Mouse (Mus musculus): ENCODE measurements around the gene Tas1r2.

Gene Tas1r2

GRCm38 (mm10) chr4:139638356-139638755, 15.0 kb upstream of the Tas1r2 start:
- no peak for DNase-seq (ENCODE audit: low read depth, low spot score)

DNA sequence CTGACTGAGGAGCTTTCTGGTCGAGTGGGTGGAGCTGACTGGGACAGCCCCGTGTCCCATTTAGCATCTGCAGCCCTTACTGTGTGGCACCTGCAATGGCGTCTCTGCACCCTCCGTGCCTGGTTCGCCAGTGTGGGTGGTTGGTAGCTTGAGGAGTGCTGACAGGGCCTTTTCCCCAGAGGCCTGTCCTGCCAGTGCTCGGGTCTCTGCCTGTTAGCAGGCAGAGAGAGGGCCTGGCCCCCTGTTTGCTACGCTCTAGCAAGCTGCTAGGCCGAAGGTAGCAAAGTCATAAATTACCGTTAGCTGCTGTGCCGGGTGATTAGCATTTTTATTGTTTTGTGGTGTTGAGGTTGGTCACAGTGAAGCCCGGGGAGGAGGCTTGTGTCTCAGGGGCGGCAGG, 13.5 kb upstream of the Tas1r2 start:
- DNase-seq (ENCODE audit: low read depth, low spot score), result no peak

DNA sequence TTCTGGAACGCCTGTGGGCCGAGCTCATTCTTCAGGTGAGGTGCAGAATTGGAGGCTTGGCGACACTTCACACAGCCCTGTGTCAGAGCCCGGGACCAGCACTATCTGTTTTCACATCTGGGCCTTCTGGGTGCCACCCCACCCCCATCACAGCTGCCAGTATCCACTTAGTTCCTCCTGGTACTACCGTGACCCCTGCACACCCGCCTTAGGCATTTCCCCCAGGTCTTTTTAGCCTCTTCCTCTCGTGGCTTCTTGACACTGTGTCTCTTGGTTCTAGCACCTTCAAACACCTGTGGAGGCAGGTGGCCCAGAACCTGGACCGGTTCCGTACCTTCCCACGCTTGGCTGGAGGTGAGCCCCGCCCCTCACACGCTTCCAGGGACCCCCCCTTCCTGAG, 13.0 kb upstream of the Tas1r2 start:
- DNase-seq (ENCODE audit: low read depth, low spot score), result no peak

- DNase-seq (ENCODE audit: low read depth, low spot score), result no peak
These were observed 12.6 kb upstream of the Tas1r2 start for GRCm38 (mm10) chr4:139640775-139641174.

GRCm38 (mm10) chr4:139641829-139642425, 11.4 kb upstream of the Tas1r2 start:
- DNase-seq (ENCODE audit: low read depth, low spot score), result no peak

- DNase-seq (ENCODE audit: low read depth, low spot score), result peak; percentile 80
These were observed 9.4 kb upstream of the Tas1r2 start for GRCm38 (mm10) chr4:139643972-139644371.

DNA sequence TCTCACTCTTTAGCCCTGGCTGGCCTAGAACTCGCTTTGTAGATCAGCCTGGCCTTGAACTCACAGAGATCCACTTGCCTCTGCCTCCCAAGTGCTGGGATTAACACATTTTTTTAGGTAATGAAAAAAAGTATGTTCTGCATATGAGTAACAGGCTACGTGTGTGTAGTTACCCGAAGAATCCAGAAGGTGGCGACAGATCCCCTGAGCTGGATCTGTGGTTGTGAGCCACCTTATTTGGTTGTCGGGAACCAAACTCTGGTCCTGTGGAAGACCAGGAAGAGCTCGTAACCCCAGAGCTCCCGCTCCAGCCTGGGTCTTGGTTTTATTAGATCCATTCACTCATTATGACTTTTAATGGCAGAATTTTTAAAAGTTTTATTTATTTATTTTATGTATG, 6.4 kb upstream of the Tas1r2 start:
- DNase-seq (ENCODE audit: low read depth, low spot score), result no peak

- no peak for DNase-seq (ENCODE audit: low read depth, low spot score)
These were observed 3.1 kb upstream of the Tas1r2 start for GRCm38 (mm10) chr4:139650086-139650743.

GRCm38 (mm10) chr4:139650907-139651306, 2.4 kb upstream of the Tas1r2 start:
- no peak for DNase-seq (ENCODE audit: low read depth, low spot score)

GRCm38 (mm10) chr4:139661897-139662296, 8.6 kb downstream of the Tas1r2 start:
- DNase-seq (ENCODE audit: low read depth, low spot score), result no peak

- no peak for DNase-seq (ENCODE audit: low read depth, low spot score)
These were observed 14.3 kb downstream of the Tas1r2 start for GRCm38 (mm10) chr4:139667632-139668031.

DNA sequence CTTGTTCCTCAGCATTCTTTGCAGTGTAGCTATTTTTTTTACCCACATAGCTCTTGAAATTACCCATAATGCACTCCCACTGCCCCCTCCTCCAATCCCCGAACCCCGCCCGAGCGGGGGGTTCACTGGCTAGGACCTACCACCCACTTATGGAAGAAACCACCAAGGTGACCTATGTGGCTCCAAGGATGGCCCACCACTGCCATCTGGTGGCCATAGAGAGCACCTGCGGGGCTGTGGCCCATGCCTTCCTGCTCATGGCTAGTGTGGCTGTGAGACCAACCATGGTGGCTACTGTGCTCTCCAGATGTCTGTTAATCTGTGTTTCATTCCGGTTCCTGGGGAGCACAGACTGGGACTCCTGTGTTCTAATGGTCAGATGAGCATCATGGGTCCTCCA, 16.5 kb downstream of the Tas1r2 start:
- peak; percentile 82 for DNase-seq (ENCODE audit: low read depth, low spot score)

DNA sequence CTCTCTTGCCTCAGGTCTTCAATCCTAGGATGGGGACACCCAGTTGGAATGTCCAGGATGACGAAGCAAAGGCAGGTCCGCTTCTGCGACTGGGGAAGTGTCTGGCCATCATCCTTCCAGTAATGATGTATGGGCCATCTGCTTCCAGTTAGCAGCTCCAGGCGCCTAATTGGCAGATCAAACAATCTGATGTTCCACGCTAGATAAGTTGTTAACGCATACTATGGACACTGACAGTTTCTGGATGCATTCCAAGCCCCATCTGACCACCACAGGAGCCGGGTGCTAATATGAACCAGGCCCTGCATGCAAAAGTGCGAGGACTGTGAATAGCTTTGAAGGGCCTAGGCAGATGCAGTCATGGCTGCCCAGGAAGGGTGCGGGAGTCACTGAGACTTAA, 22.4 kb downstream of the Tas1r2 start:
- DNase-seq (ENCODE audit: low read depth, low spot score), result no peak

GRCm38 (mm10) chr4:139683728-139684638, 30.6 kb downstream of the Tas1r2 start:
- peak; percentile 7 for DNase-seq (ENCODE audit: low read depth, low spot score)

DNA sequence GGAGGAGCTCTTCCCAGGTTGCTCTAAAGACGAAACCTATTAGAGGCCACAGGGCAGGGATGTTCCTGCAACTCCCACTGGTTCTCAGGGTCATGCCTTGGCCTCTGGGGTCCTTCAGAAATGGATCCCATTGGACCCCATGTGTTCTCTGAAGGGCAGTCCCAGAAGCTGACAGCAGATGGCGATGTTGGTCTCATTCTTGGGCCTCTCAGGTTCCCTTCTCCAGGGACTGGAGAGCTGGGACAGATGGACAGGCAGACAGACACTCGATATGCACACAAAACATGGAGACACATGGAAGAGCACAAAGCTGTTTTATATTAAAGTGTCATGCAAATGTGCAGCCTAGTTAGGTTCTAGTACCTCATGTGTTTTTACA, 31.3 kb downstream of the Tas1r2 start:
- peak; percentile 58 for DNase-seq (ENCODE audit: low read depth, low spot score)

DNA sequence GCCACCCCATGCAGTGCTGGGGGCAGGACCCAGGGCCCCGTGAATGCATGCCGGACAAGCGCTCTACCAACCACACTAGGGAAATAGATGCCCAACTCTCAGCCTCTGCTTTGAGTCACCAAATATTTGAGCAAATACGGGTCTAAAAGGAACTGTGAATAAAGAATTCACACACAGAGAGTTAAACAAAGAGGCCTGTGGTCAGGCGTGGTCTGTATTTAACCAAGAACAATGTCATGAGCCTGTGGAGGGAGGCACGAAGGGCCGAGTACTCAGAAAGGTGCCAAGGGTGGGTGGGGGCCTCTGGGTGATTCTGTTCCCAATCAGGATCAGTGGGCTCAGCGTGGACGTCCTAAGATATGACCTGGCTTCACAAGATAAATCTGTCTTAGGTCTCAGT, 34.7 kb downstream of the Tas1r2 start:
- DNase-seq (ENCODE audit: low read depth, low spot score), result no peak

GRCm38 (mm10) chr4:139689627-139690269, 36.4 kb downstream of the Tas1r2 start:
- DNase-seq (ENCODE audit: low read depth, low spot score), result no peak

GRCm38 (mm10) chr4:139693315-139693714, 40.0 kb downstream of the Tas1r2 start:
- DNase-seq (ENCODE audit: low read depth, low spot score), result no peak

DNA sequence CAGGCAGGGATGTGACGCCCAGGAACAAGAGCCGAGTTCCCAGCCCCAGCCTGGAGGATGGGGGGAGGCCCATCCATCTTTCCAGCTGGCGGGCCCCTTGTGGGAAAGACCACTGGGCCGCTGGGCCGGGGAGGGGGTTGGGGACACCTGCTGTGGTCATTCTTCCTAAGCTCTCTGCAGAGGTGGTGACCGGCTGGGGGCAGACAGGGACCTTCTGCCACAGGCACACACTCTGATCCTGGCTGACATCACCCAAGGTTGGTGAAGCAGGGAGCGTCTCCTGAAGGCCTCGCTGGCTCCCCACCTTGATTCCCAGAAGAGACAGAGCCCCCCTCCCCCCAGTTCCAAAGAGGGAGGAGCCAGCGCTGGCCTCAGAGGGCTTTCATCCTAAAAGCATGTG, 44.4 kb downstream of the Tas1r2 start:
- DNase-seq (ENCODE audit: low read depth, low spot score), result no peak

GRCm38 (mm10) chr4:139698602-139699001, 45.3 kb downstream of the Tas1r2 start:
- DNase-seq (ENCODE audit: low read depth, low spot score), result no peak

- no peak for DNase-seq (ENCODE audit: low read depth, low spot score)
These were observed 49.6 kb downstream of the Tas1r2 start for GRCm38 (mm10) chr4:139702914-139703313.

- peak; percentile 25 for DNase-seq (ENCODE audit: low read depth, low spot score)
These were observed 50.1 kb downstream of the Tas1r2 start for GRCm38 (mm10) chr4:139703468-139703867.
